Mouse (Mus musculus) adrenal gland, postnatal 36 days (tissue): ENCODE measurements around the gene Asb2. TPM values are rescaled to one million over a fixed set of nuclear protein-coding genes. Genes with fewer than 3 reads are reported as not detected.

Source experiments
- DNase-seq, 2 experiments: peaks; one replicate each; pipeline ENCODE4 v3.0.0; 2021; ENCODE audit warnings: mixed read lengths in 1 of 2
- total RNA-seq, 2 experiments: library from RNA; stranded (reverse); gene quantifications; 2 replicates each; pipeline ENCODE4 v1.2.3; 2021

Gene Asb2
- total RNA-seq, 2 experiments from 2014 or later: 1.1 to 1.3 TPM

GRCm38 (mm10) chr12:103273051-103273450 lies 82.8 kb downstream of the Asb2 start:
- DNase-seq: no peak

- DNase-seq: no peak
These were observed 83.6 kb downstream of the Asb2 start for GRCm38 (mm10) chr12:103272176-103272575.

Other genes with a start within 250 kb of the Asb2 start
- gene Prima1, start 113.9 kb downstream of the Asb2 start, total RNA-seq: 1 to 10 TPM; 2.1 to 2.6 TPM
- gene Fam181a, start 45.0 kb downstream of the Asb2 start, total RNA-seq: not detected
- 1 to 10 TPM; 2.8 to 3.7 TPM for gene Otub2, start 32.7 kb upstream of the Asb2 start, total RNA-seq
- 1 to 10 TPM; 1.5 to 1.7 TPM for gene 9330161L09Rik, start 51.8 kb upstream of the Asb2 start, total RNA-seq
- gene Ddx24, start 69.8 kb upstream of the Asb2 start, total RNA-seq: 100 to 1,000 TPM; 121 to 122 TPM
- 1,000 to 10,000 TPM; 1,339 to 1,709 TPM for gene Ifi27, start 78.2 kb upstream of the Asb2 start, total RNA-seq
- gene Ifi27l2a, start 87.7 kb upstream of the Asb2 start, total RNA-seq: 100 to 1,000 TPM; 128 to 279 TPM
- not detected for gene Ifi27l2b, start 101.2 kb upstream of the Asb2 start, total RNA-seq
- gene Ppp4r4, start 176.3 kb upstream of the Asb2 start, total RNA-seq: 1 to 10 TPM; 4.0 to 4.4 TPM